Mouse (Mus musculus) hindlimb bud, embryonic 11.5 days (tissue): ENCODE data around the gene Dnah2.
"Not testable (repeated sequence)": the region's sequence is repeated elsewhere in the genome, so short reads cannot be mapped to it uniquely, and the experiment has no call there.

Experiments used
- DNase-seq: peaks from one replicate; pipeline ENCODE4 v3.0.0-alpha.2; 2012; ENCODE audit warnings: low read depth, low spot score; ENCODE audit errors: extremely low spot score

Dnah2 gene

DNA sequence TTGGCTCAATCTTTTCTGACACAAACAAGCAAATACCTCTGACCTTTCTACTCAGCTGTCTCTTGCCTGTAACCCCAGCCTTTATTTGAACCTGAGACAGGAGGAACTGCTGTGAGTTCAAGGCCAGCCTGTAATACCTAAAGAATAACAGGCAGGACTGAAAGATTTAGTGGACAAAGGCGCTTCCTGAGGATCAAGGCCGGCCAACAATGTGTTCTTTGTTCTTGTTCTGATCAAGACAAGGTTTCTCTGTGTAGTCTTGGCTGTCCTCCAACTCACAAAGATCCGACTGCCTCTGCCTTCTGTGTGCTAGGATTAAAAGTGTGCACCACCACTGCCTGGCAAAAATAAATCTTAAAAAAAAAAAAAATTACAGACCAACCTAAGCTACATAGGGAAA is 15.5 kb upstream of the Dnah2 start:
- DNase-seq: no peak

DNA sequence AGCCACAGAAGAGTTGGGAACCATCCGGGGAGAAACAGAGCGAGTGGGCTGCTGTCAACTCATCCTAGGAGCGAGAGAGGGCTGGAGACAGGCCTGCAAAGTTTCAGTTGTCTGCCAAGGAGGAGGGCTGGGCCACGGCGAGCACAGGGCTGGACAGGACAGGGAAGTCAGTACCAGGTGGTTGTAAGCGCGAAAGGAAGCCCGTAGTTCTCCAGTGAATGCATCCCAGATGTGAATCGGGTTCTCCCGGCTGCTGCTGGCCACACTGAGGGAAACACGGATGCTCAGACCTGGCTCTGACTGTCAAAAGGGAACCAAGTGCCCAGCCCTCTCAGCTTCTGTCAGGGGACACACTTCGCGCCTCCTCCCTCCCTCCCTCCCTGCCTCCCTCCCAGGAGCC is 14.5 kb upstream of the Dnah2 start:
- no peak for DNase-seq

DNA sequence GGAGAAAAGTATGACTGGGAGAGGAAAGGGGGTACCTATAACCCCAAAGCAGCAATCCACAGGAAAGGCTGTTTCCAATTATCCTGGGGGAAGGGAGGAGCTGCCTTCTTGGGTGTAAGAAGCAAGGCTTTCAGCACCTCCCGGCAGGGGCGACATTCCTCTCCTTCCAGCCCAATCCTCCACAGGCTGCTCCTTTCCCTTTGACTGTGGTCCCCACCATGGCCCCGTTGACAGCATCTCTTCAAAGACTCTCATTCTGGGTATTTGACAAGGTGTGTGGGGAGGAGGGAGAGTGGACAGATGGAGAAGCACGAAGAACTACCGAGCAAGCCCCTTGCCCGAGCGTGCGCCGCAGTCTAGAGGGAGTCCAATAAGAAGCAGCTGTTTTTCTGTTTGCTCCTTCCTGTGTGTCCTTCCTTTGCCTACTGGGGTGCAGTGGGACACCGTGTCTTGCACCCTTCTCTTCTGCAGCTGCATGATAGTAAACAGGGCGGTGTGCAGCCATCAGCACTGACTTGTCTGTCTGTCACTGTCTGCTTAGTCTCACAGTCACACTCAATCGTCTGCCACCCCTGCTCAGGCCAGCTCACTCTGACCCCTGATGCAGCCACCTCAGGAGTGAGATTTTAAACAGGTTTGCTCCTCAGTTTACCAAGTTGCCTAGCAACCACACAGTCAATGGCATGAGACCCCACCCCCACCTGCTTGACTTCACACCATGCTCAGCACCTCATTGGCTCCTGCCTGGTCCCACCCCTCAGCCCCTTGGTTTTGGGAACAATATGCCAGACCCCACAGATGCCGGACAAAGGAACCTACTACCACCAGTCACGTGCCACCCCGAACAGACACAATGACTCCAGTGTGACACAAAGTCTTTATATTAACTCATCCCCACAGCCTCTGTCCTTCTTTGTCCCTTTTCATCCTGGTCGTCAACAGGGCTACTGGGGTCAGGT is 12.3 kb upstream of the Dnah2 start:
- no peak for DNase-seq

GRCm38 (mm10) chr11:69559851-69560765 is 11.2 kb upstream of the Dnah2 start, which contains the start of gene Efnb3:
Gene Efnb3 (minus strand): TSS chr11:69560205.
- no peak for DNase-seq

DNA sequence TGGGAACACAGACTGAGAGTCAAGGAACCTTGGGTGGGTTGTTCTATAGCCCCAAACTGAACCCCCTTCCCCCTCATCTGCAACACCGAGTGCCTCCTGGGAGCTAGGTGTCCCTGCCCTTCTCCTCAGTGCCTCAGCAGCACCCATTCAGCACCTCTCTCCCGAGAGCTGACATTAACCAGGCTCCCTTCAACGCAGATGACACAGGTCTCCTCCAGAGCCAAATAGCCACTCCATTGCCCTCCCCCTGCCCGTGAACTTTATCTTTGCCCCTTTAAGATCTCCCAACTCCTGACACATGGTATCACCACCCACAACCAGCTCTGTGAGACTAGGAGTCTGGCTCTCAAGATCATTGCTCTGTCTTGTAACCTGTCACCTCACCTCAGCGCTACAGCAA is 10.3 kb upstream of the Dnah2 start:
- DNase-seq: no peak

DNA sequence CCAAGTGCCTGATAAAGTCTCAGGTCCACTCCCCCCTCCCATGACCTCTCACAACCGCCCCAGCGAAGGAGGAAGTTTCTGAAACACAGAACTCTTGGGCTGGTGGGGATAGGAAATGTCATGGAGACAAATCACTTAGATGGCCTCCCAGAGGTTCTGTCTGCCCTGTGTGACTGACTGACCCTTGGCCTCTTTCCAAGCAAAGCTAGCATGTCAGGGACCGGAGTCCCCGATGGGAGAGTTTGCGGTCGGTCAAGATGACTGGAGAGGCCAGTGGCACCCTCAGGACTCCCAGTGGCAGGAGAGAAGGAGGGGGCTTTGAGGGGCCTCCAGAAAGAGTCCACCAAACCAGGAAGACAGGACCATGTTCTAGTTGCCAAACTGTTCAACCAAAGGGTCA is 9.8 kb upstream of the Dnah2 start:
- DNase-seq: no peak

DNA sequence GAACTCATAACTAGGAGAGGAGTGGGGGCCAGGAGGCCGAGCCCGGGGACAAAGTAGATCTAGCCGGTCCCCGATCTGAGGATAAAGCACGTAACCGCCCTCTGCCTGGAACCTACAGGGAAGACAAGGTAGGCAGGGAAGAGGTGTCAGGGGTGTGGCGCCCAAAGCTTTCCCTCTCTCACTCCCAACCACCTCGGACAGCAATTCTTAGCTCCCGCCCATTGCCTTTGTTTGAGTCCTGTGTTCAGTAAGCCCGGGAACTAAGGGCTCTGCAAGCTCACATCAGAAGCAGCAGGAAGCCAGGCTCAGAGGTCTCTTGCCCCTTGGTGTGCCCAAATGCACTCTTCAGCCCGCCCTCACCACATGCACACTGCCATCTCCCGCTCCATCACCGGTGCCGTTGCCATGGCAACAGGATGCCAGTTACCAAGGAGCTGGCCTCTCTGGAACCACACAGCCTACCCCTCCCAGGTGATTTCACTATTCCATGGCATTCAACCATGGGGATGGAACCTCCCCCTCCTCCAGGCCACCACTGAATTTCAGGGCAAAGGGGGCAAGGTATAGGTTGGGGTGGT is 8.6 kb upstream of the Dnah2 start:
- DNase-seq: no peak

- no peak for DNase-seq
These were observed 5.7 kb upstream of the Dnah2 start for GRCm38 (mm10) chr11:69554539-69555140.

GRCm38 (mm10) chr11:69553341-69553721 is 4.4 kb upstream of the Dnah2 start:
- no peak for DNase-seq

DNA sequence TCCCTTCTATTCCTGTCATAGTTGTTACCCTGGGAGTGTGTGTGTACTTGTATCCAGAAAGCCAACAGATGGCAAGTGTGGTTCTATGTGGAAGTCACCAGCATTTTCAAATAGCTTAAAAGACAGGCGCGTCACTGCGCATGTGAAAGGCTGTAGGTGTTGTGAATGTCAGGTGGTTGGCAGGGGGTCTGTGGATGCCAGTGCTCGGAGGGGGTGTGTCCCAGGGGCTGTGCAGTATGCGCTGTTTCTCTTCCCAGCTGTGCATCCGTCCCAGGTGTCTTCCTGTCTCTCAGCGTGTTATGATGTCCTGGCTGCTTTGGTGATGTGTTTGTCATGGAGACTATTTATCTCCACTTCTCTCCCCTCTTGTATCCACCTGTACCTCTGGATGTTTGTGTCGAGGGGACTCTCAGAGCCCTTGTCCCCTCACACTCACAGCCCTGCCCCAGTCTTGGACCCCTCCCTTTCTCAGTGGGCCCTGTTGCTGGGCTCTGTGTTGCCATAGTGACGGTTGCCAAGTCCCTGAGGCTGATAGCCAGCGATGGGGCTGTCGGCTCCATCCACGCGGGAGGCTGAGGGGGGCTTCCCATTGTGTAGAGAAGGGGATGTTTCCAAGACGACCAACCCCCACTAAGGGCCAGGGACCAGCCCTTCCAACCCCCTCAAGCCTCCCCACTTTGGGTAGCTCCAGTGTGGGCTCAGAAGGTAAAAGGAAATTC is 3.9 kb upstream of the Dnah2 start:
- no peak for DNase-seq

GRCm38 (mm10) chr11:69551310-69551709 is 2.4 kb upstream of the Dnah2 start:
- no peak for DNase-seq

- DNase-seq: no peak
These were observed 1.8 kb downstream of the Dnah2 start for GRCm38 (mm10) chr11:69547071-69547470.

DNA sequence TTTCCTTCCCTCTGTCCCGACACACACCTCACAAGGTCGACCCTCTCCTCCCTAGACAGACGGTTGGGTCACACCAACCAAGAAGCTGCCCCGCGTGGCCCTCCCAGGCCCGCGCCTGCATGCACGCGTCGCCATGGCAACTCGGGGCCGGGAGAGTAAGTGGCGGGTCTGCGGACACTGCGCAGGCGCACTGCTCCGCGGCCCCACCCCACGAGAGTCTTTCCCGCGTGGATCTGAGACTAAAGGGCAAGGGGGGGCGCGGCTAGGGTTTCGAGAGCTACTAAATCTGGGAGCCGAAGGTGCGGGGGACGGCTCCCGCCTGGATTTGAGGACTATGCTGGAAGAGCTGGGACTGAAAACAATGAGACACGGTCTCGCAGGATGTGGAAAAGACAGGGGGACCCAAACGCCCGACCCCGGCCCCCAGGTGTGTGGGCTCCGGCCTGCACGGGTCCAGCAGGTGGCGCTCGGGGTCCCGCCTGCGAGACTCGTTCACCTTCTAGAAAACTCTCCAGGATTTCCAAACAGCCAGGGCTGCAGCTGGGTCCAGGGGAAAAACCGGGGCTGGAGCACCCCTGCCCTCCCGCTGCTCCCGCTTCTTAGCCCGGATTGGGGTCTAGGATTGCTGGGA is 2.4 kb downstream of the Dnah2 start:
- DNase-seq: no peak

GRCm38 (mm10) chr11:69545957-69546356 is 3.0 kb downstream of the Dnah2 start:
- no peak for DNase-seq

DNA sequence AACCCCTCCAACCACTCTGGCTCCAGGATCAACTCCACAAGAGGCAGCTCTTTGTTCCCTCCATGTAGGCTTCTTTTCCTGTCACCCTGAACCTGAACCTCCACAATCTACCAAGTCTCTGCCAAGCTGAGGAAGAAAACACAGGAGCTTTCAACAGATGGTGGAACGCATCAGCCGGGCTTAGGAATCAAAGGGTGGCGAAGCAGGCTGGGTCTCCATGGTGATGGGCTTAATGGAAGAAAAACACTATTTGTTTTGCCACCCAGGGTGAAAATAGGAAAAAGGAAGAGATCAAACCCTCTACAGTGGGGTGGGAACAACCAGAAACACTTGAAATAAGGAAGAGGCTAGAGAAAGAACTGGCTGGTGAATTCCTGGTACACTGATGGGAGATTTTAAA is 5.3 kb downstream of the Dnah2 start:
- DNase-seq: no peak

- DNase-seq: not testable (repeated sequence)
These were observed 7.2 kb downstream of the Dnah2 start for GRCm38 (mm10) chr11:69541741-69542140.

DNA sequence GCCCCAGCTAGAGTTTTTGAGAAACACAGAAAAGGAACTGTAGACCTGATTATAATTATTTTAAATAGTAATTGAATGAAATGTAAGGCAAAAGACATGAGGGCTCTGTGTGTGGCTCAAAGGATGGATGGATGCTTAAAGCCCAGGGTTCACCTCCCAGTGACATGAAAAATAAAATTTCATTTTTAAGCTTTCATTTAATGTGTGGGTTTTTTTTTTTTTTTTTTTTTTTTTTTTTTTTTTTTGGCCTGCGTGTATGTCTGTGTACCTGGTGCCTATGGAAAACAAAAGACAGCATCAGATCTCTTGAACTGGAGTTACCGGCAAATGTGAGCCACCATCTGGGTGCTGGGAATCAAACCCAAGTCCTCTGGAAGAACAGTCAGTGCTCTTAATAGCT is 8.2 kb downstream of the Dnah2 start:
- no peak for DNase-seq

DNA sequence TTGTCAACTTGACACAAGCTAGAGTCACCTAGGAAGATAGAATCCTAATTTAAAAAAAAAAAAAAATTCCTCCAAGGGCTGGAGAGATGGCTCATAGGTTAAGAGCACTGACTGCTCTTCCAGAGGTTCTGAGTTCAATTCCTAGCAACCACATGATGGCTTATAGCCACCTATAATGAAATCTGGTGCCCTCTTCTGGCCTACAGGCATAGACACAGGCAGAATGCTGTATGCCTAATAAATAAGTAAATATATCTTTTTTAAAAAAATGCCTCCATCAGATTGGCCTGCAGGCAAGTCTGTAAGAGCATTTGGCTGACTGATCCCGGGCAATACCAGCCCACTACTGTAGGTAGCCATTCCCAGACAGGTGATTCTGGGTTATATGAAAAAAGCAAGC is 13.9 kb downstream of the Dnah2 start:
- no peak for DNase-seq

DNA sequence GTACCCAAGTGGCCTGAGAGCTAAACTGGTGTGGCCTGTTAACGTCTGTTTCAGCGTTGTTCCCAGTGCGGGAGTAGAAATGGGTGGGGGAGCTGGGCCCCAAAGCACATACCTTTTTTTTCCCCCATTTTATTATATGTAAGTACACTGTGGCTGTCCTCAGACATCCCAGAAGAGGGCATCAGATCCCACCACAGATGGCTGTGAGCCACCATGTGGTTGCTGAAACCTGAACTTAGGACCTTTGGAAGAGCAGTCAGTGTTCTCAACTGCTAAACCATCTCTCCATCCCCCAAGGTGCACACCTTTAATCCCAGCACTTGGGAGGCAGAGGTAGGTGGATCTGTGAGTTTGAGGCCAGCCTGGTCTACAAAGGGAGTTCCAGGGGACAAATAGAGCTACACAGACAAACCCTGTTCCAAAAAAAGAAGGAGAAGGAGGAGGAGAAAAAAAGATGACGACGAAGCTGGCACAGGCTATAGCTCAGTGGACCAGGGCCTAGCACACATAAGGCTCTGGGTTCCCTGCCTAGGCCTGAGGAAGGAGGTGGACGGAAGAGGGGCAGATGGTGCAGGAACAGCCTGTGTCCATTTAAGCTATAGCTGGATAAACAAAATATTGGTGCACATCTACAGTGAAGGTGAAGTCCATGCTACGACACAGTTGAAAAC is 16.3 kb downstream of the Dnah2 start:
- no peak for DNase-seq
